Mouse (Mus musculus): ENCODE results near the gene Pkn1. TPM values are rescaled to one million over a fixed set of nuclear protein-coding genes. Genes with fewer than 3 reads are reported as not detected.
A peak's percentile ranks its signal among the peaks of the same experiment; 100 is the strongest.

Pkn1 gene
- polyA plus RNA-seq, 1 experiment from 2014 or later: 28.3 TPM

- Histone ChIP-seq H3K4me3 (ENCODE audit: low read depth, low read length) (peak overlapping the region; percentile 92), H3K9me3 (ENCODE audit: control insufficient read depth, low read length) (no peaks in the 10 kb centered on the region), H3K27me3 (ENCODE audit: control insufficient read depth, insufficient read depth, low read length) (no peaks in the 10 kb centered on the region), H3K36me3 (ENCODE audit: control insufficient read depth, insufficient read depth, low read length) (no peaks in the 10 kb centered on the region), H3K4me1 (replicated peaks; ENCODE audit: control insufficient read depth, insufficient read depth, low read length) (peaks cover 1% of the 10 kb centered on the region; the same call in 1 of the 2 replicates), H3K4me2 (ENCODE audit: low read depth, low read length, severe bottlenecking) (peak overlapping the region; percentile 95), H3K9ac (ENCODE audit: low read length) (peak overlapping the region; percentile 93), H3K27ac (ENCODE audit: low read depth, low read length) (peak overlapping the region; percentile 51)
- ATAC-seq (replicated peaks; ENCODE audit: low FRiP score) (no peak), DNase-seq (ENCODE audit: low spot score) (no peak)
- 49% methylated on average over 9 of the region's 9 CpGs for WGBS
Observed at GRCm38 (mm10) chr8:83699566-83699965, 587 bp upstream of the Pkn1 start.

- Histone ChIP-seq H3K27me3 (ENCODE audit: control insufficient read depth, insufficient read depth, low read length) (no peaks in the 10 kb centered on the region), H3K4me1 (replicated peaks; ENCODE audit: control insufficient read depth, insufficient read depth, low read length) (peaks cover 1% of the 10 kb centered on the region; the same call in 1 of the 2 replicates), H3K36me3 (ENCODE audit: control insufficient read depth, insufficient read depth, low read length) (no peaks in the 10 kb centered on the region), H3K9me3 (ENCODE audit: control insufficient read depth, low read length) (no peaks in the 10 kb centered on the region), H3K9ac (ENCODE audit: low read length) (peak overlapping the region; percentile 93), H3K27ac (ENCODE audit: low read depth, low read length) (no peak overlapping the region), H3K4me3 (ENCODE audit: low read depth, low read length) (peak overlapping the region; percentile 92), H3K4me2 (ENCODE audit: low read depth, low read length, severe bottlenecking) (peak overlapping the region; percentile 95)
- WGBS: 5% methylated on average over 15 of the region's 15 CpGs
- peak; percentile 25 for ATAC-seq (replicated peaks; ENCODE audit: low FRiP score)
- DNase-seq (ENCODE audit: low spot score): no peak
Observed at GRCm38 (mm10) chr8:83698291-83698660, 703 bp downstream of the Pkn1 start.

- peaks cover 1% of the 10 kb centered on the region; the same call in 1 of the 2 replicates for H3K4me1 ChIP-seq (replicated peaks; ENCODE audit: control insufficient read depth, insufficient read depth, low read length)
- WGBS: 62% methylated on average over 19 of the region's 19 CpGs
- no peak overlapping the region for H3K27ac ChIP-seq (ENCODE audit: low read depth, low read length)
- no peaks in the 10 kb centered on the region for H3K9me3 ChIP-seq (ENCODE audit: control insufficient read depth, low read length)
- no peaks in the 10 kb centered on the region for H3K36me3 ChIP-seq (ENCODE audit: control insufficient read depth, insufficient read depth, low read length)
- H3K4me2 ChIP-seq (ENCODE audit: low read depth, low read length, severe bottlenecking): peak overlapping the region; percentile 95
- H3K4me3 ChIP-seq (ENCODE audit: low read depth, low read length): peak overlapping the region; percentile 92
- ATAC-seq (replicated peaks; ENCODE audit: low FRiP score) (no peak), DNase-seq (ENCODE audit: low spot score) (no peak)
- no peaks in the 10 kb centered on the region for H3K27me3 ChIP-seq (ENCODE audit: control insufficient read depth, insufficient read depth, low read length)
- H3K9ac ChIP-seq (ENCODE audit: low read length): peak overlapping the region; percentile 93; the same call in 1 of the 2 replicates
Observed at GRCm38 (mm10) chr8:83697374-83698220, 1.4 kb downstream of the Pkn1 start.

- ATAC-seq (replicated peaks; ENCODE audit: low FRiP score): no peak
- H3K4me1 ChIP-seq (replicated peaks; ENCODE audit: control insufficient read depth, insufficient read depth, low read length): peaks cover 1% of the 10 kb centered on the region; the same call in 1 of the 2 replicates
Observed at GRCm38 (mm10) chr8:83695351-83696106, 3.5 kb downstream of the Pkn1 start.

GRCm38 (mm10) chr8:83694369-83695160 lies 4.4 kb downstream of the Pkn1 start:
- Histone ChIP-seq H3K9me3 (ENCODE audit: control insufficient read depth, low read length) (no peaks in the 10 kb centered on the region), H3K4me2 (ENCODE audit: low read depth, low read length, severe bottlenecking) (no peak overlapping the region), H3K27ac (ENCODE audit: low read depth, low read length) (no peak overlapping the region), H3K4me3 (ENCODE audit: low read depth, low read length) (no peak overlapping the region), H3K9ac (ENCODE audit: low read length) (no peak overlapping the region), H3K27me3 (ENCODE audit: control insufficient read depth, insufficient read depth, low read length) (no peaks in the 10 kb centered on the region), H3K4me1 (replicated peaks; ENCODE audit: control insufficient read depth, insufficient read depth, low read length) (peaks cover 1% of the 10 kb centered on the region; the same call in 1 of the 2 replicates), H3K36me3 (ENCODE audit: control insufficient read depth, insufficient read depth, low read length) (no peaks in the 10 kb centered on the region; the same call in 1 of the 2 replicates)
- DNase-seq (ENCODE audit: low spot score): no peak
- 88% methylated on average over 11 of the region's 11 CpGs for WGBS
- ATAC-seq (replicated peaks; ENCODE audit: low FRiP score): no peak

More at GRCm38 (mm10) chr8:83695351-83696106, 3.5 kb downstream of the Pkn1 start:
- no peaks in the 10 kb centered on the region for H3K9me3 ChIP-seq (ENCODE audit: control insufficient read depth, low read length)
- no peak overlapping the region for H3K4me3 ChIP-seq (ENCODE audit: low read depth, low read length)
- no peak for DNase-seq (ENCODE audit: low spot score)
- no peak overlapping the region for H3K27ac ChIP-seq (ENCODE audit: low read depth, low read length)
- no peaks in the 10 kb centered on the region; the same call in 1 of the 2 replicates for H3K36me3 ChIP-seq (ENCODE audit: control insufficient read depth, insufficient read depth, low read length)
- WGBS: 92% methylated on average over 12 of the region's 17 CpGs
- H3K4me2 ChIP-seq (ENCODE audit: low read depth, low read length, severe bottlenecking): no peak overlapping the region
- H3K27me3 ChIP-seq (ENCODE audit: control insufficient read depth, insufficient read depth, low read length): no peaks in the 10 kb centered on the region
- H3K9ac ChIP-seq (ENCODE audit: low read length): no peak overlapping the region

GRCm38 (mm10) chr8:83693609-83694236 lies 5.3 kb downstream of the Pkn1 start:
- no peak overlapping the region for H3K4me2 ChIP-seq (ENCODE audit: low read depth, low read length, severe bottlenecking)
- no peak overlapping the region for H3K27ac ChIP-seq (ENCODE audit: low read depth, low read length)
- H3K36me3 ChIP-seq (ENCODE audit: control insufficient read depth, insufficient read depth, low read length): no peaks in the 10 kb centered on the region; the same call in 1 of the 2 replicates
- DNase-seq (ENCODE audit: low spot score) (no peak), ATAC-seq (replicated peaks; ENCODE audit: low FRiP score) (no peak)
- H3K4me3 ChIP-seq (ENCODE audit: low read depth, low read length): no peak overlapping the region
- no peaks in the 10 kb centered on the region for H3K9me3 ChIP-seq (ENCODE audit: control insufficient read depth, low read length)
- H3K9ac ChIP-seq (ENCODE audit: low read length): no peak overlapping the region
- no peaks in the 10 kb centered on the region for H3K27me3 ChIP-seq (ENCODE audit: control insufficient read depth, insufficient read depth, low read length)
- H3K4me1 ChIP-seq (replicated peaks; ENCODE audit: control insufficient read depth, insufficient read depth, low read length): no peaks in the 10 kb centered on the region; the same call in 1 of the 2 replicates
- WGBS: 84% methylated on average over 10 of the region's 10 CpGs

GRCm38 (mm10) chr8:83689264-83689663 lies 9.7 kb downstream of the Pkn1 start:
- DNase-seq (ENCODE audit: low spot score): no peak
- no peaks in the 10 kb centered on the region for H3K4me1 ChIP-seq (replicated peaks; ENCODE audit: control insufficient read depth, insufficient read depth, low read length)
- H3K27ac ChIP-seq (ENCODE audit: low read depth, low read length): no peak overlapping the region
- WGBS: 91% methylated on average over 6 of the region's 6 CpGs
- no peak for ATAC-seq (replicated peaks; ENCODE audit: low FRiP score)
- no peaks in the 10 kb centered on the region for H3K9me3 ChIP-seq (ENCODE audit: control insufficient read depth, low read length)
- H3K4me3 ChIP-seq (ENCODE audit: low read depth, low read length): no peak overlapping the region
- no peak overlapping the region for H3K4me2 ChIP-seq (ENCODE audit: low read depth, low read length, severe bottlenecking)
- no peaks in the 10 kb centered on the region for H3K27me3 ChIP-seq (ENCODE audit: control insufficient read depth, insufficient read depth, low read length)
- H3K9ac ChIP-seq (ENCODE audit: low read length): no peak overlapping the region
- H3K36me3 ChIP-seq (ENCODE audit: control insufficient read depth, insufficient read depth, low read length): no peaks in the 10 kb centered on the region; the same call in 1 of the 2 replicates

GRCm38 (mm10) chr8:83684517-83684916 lies 14.5 kb downstream of the Pkn1 start:
- Histone ChIP-seq H3K27me3 (ENCODE audit: control insufficient read depth, insufficient read depth, low read length) (no peaks in the 10 kb centered on the region), H3K9me3 (ENCODE audit: control insufficient read depth, low read length) (no peaks in the 10 kb centered on the region), H3K36me3 (ENCODE audit: control insufficient read depth, insufficient read depth, low read length) (no peaks in the 10 kb centered on the region), H3K9ac (ENCODE audit: low read length) (no peak overlapping the region), H3K4me3 (ENCODE audit: low read depth, low read length) (no peak overlapping the region), H3K4me1 (replicated peaks; ENCODE audit: control insufficient read depth, insufficient read depth, low read length) (no peaks in the 10 kb centered on the region), H3K27ac (ENCODE audit: low read depth, low read length) (no peak overlapping the region), H3K4me2 (ENCODE audit: low read depth, low read length, severe bottlenecking) (no peak overlapping the region)
- no peak for ATAC-seq (replicated peaks; ENCODE audit: low FRiP score)
- WGBS: 96% methylated on average over 9 of the region's 9 CpGs
- DNase-seq (ENCODE audit: low spot score): no peak
